Mouse (Mus musculus) heart, adult 11 months (tissue): ENCODE results near the gene Tent4b.

Experiments
- DNase-seq: peaks from one replicate; pipeline ENCODE4 v3.0.0; 2022

Gene Tent4b

DNA sequence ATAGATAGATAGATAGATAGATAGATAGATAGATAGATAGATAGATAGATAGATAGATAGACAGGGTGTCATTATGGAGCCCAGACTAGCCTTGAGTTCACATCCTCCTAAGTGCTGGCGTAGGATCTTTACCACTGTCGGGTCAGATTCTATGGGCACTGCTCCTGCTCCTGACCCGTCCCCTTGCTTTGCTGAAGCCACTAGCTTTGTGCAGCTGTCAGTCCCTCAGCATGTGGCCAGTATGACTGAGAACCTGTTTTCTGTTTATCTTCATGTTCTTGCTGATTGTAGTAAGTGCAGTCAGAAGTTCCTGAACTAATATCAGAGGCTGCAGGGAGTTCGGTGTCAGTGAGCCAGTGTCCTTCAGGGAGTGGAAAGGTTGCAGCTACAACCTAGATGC, 108.7 kb downstream of the Tent4b start:
- no peak for DNase-seq
